Mouse (Mus musculus) ZHBTc4 (cell line): ENCODE results near the gene Srp54c.
"Not testable (repeated sequence)": the region's sequence is repeated elsewhere in the genome, so short reads cannot be mapped to it uniquely, and the experiment has no call there.

Experiments used
- DNase-seq: peaks from one replicate; pipeline ENCODE4 v3.0.0-alpha.2; 2011; ENCODE audit warnings: low read depth, low spot score

Gene Srp54c

GRCm38 (mm10) chr12:55229626-55230519 lies at the start of gene Srp54c:
Srp54c (plus strand) TSS chr12:55230168.
- not testable (repeated sequence) for DNase-seq

- DNase-seq: not testable (repeated sequence)
Observed at GRCm38 (mm10) chr12:55187686-55188085, 42.3 kb upstream of the Srp54c start.

- not testable (repeated sequence) for DNase-seq
Observed at GRCm38 (mm10) chr12:55189127-55189526, 40.8 kb upstream of the Srp54c start.

DNA sequence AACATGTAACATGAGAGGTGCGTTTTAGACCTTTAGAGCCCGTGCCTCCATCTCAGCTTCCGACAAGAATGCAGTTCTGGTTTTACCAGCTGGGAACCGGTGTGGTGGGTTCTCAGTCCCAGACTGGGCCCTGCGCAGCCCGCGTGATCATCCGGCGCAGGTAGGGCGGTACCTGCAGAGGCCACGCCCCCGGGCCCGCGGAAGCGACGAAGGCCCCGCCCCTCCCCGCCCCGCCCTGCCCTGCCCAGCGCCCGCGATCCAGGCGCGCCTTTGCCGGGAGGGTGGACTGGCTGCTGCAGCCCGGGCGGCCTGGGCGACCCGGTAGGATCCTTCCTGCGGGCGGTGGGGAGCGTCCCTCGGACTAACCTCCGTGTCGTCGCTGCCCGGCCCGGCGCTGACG lies 30.7 kb upstream of the Srp54c start, which contains the start of gene 1700047I17Rik2:
Gene 1700047I17Rik2 (plus strand): TSS at position 287 of the 400 bp plus-strand sequence.
- DNase-seq: not testable (repeated sequence)

- not testable (repeated sequence) for DNase-seq
Observed at GRCm38 (mm10) chr12:55199799-55200198, 30.2 kb upstream of the Srp54c start.

- DNase-seq: not testable (repeated sequence)
Observed at GRCm38 (mm10) chr12:55212944-55213343, 17.0 kb upstream of the Srp54c start.

- DNase-seq: not testable (repeated sequence)
Observed at GRCm38 (mm10) chr12:55230520-55230861, 523 bp downstream of the Srp54c start.

- DNase-seq: not testable (repeated sequence)
Observed at GRCm38 (mm10) chr12:55242243-55242642, 12.3 kb downstream of the Srp54c start.

GRCm38 (mm10) chr12:55261950-55262349 lies 32.0 kb downstream of the Srp54c start:
- DNase-seq: not testable (repeated sequence)

- DNase-seq: not testable (repeated sequence)
Observed at GRCm38 (mm10) chr12:55263385-55263784, 33.4 kb downstream of the Srp54c start.

GRCm38 (mm10) chr12:55272243-55272642 lies 42.3 kb downstream of the Srp54c start:
- peak; percentile 85 for DNase-seq

- not testable (repeated sequence) for DNase-seq
Observed at GRCm38 (mm10) chr12:55277583-55277982, 47.6 kb downstream of the Srp54c start.

DNA sequence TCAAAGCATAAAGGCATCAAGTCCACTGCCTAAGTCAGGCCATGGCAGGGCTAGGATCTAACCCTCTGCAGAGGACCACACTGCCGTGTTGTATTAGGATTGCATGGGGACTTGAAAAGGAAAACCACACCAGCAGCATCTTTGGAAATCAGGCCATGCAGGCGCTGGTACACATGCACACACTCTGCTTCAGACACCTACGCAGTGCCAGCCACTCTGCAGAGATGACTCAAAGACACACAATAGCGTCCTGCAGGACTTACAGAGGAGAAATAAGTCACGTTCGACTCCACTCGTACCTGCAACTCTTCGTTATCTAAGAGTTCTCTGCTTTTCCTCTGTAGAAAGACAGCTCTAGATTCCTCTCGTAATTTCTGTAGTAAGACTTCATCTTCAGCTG lies 68.1 kb downstream of the Srp54c start:
- DNase-seq: no peak

- DNase-seq: no peak
Observed at GRCm38 (mm10) chr12:55299336-55299735, 69.4 kb downstream of the Srp54c start, which contains the start of gene 1110008L16Rik. 1110008L16Rik (plus strand) TSS chr12:55299577.

DNA sequence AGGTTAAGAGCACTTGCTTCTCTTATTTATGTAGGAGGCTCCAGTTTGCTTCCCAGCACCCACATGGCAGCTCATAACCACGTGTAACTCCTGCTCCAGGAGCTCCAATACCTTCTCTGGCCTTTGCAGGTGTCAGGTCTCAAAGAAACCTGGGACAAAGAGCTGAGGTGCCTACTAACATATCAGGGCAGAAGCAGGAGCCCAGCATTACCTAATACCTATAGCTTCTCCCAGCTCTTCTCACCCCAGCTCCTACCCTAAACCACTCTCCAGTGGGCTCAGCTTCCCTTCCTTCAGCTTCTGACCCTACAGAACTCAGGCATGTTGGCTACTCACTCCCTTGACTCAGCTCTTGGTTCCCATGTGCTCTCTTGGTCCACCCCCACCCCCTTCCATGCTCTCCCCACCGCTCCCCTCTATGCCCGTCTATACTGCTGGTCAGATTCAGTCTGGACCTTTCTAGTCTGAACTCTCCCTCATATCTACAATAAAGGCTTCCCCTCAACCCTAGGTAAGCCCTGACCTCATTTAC lies 70.9 kb downstream of the Srp54c start:
- DNase-seq: no peak

GRCm38 (mm10) chr12:55301472-55302300 lies 71.7 kb downstream of the Srp54c start:
- DNase-seq: peak; percentile 20

DNA sequence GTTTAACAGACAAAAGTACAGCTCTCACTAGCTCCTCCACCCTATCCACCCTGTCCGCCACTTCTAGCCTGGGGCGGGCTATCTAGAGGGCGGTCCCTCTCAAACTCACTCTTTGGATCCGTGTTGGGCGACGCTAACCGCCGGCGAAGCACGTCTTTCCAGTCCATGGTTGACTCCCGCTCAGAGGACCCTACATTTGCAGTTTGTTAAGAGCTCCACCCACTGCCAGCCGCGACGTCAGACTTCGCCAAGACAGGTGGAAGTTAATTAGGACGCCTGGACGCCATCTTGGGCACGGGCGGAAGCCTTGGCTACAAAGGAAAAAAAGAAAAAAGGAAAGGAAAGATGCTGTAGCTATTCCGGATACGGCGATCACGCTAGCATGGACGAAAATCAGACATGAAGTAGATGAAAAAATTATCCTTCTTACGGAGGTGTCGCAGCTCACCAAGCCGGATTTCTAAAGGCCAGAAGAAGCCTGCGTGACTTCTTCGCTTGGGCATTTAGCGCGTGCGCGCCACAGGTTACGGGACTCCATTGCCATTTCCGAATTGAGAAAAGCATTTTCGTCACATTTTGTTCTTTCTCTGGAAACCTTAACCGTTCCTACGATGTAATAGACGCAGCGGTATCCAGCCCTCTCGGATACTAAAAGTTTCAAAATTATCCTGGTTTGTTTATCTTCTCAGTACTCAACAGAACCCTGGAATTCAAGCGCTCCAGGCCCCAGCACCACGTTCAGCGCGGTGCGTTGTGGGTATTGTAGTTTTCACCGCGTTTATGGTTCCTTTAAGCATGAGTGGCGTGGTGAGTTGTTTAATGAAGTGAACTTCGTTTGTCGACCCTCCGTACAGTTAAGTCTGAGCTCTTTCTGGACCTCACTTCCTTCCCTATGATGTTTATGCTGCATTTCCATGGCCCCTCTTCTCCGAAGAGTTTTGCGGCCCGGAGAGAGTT lies 72.8 kb downstream of the Srp54c start, which contains the start of gene Ppp2r3c:
Gene Ppp2r3c (minus strand): TSS at position 514 of the 957 bp plus-strand sequence.
- peak; percentile 98 for DNase-seq

- DNase-seq: peak; percentile 59
Observed at GRCm38 (mm10) chr12:55306371-55306770, 76.4 kb downstream of the Srp54c start.

DNA sequence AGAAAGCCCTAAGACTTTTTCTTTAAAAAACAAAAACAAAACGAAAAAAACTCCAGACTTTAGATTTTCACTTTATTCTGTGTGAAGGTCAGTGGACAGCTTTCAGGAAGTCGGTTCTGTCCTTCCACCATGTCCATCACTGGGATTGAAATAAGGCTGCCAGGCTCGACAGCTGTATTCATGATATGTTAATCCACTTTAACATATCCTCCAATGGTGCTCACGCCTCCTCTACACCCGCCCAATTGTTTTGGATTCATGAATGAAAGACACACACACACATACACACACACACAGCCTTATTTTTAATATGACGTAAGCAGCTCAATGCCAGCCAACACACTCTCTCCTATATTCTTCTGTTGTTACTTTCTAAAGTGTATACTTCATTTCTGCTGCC lies 77.6 kb downstream of the Srp54c start:
- DNase-seq: no peak

GRCm38 (mm10) chr12:55308731-55309130 lies 78.8 kb downstream of the Srp54c start:
- no peak for DNase-seq

GRCm38 (mm10) chr12:55309501-55309900 lies 79.5 kb downstream of the Srp54c start:
- peak; percentile 27 for DNase-seq
